10 mouse cellular contexts compared by ENCODE assay signal in genomic region chr19:3766378-3766777, GRCm38 (mm10). TPM values are rescaled to one million over a fixed set of nuclear protein-coding genes. Genes with fewer than 3 reads are reported as not detected.
DNase-seq lines count a peak whose midpoint lies in the region; ATAC-seq and TF ChIP-seq lines count a peak whose summit lies in the region.
"Had no signal": no experiment of that assay in that cellular context is flagged by ENCODE, and none has a peak within 500 bp of the region (broad histone marks: within the 10 kb centered on the region; RNA-seq: fewer than 3 reads in every experiment).

No protein-coding gene starts in this region.

- H3K4me2 ChIP-seq in heart, embryonic 14.5 days (ENCODE audit: low read length): peak overlapping the region; percentile 77; the same call in 1 of the 2 replicates
- peak overlapping the region; percentile 86 for H3K4me2 ChIP-seq in intestine, embryonic 14.5 days (ENCODE audit: low read length)
- peak overlapping the region; percentile 85; the same call in 1 of the 2 replicates for H3K4me2 ChIP-seq in midbrain, postnatal 0 days (ENCODE audit: low read depth, low read length, poor library complexity, severe bottlenecking)

- TF ChIP-seq CTCF in midbrain, postnatal 0 days (IDR thresholded peaks at IDR 0.05): no peak

- WGBS in heart, embryonic 14.5 days: 85% methylated on average over 5 of the region's 5 CpGs
- 92% methylated on average over 5 of the region's 5 CpGs for WGBS in forebrain, embryonic 10.5 days
- 91% methylated on average over 5 of the region's 5 CpGs for WGBS in intestine, embryonic 14.5 days
- WGBS in midbrain, postnatal 0 days: 93% methylated on average over 5 of the region's 5 CpGs

- H3K4me3 ChIP-seq in heart, embryonic 14.5 days (ENCODE audit: control insufficient read depth in 1 of 2, insufficient read depth in 1 of 2, low read depth in 1 of 2, low read length in 2 of 2): no peak overlapping the region
- peak overlapping the region; percentile 99; the same call in 1 of the 2 replicates for H3K4me3 ChIP-seq in forebrain, embryonic 10.5 days
- H3K4me3 ChIP-seq in intestine, embryonic 14.5 days (ENCODE audit: low read depth, low read length): no peak overlapping the region
- H3K4me3 ChIP-seq in midbrain, postnatal 0 days (ENCODE audit: low read depth, low read length): peak overlapping the region; percentile 93; the same call in 1 of the 2 replicates

- no peaks in the 10 kb centered on the region for H3K27me3 ChIP-seq in heart, embryonic 14.5 days (ENCODE audit: control insufficient read depth, insufficient read depth, low read length)
- no peaks in the 10 kb centered on the region for H3K27me3 ChIP-seq in forebrain, embryonic 10.5 days (ENCODE audit: poor library complexity, severe bottlenecking)
- no peaks in the 10 kb centered on the region for H3K27me3 ChIP-seq in intestine, embryonic 14.5 days (replicated peaks; ENCODE audit: control insufficient read depth, insufficient read depth, low read length)
- no peaks in the 10 kb centered on the region for H3K27me3 ChIP-seq in midbrain, postnatal 0 days (ENCODE audit: insufficient read depth, low read length)

- peaks cover 7 to 18% of the 10 kb centered on the region in 2 experiments for H3K4me1 ChIP-seq in heart, embryonic 14.5 days (ENCODE audit: control insufficient read depth in 2 of 2, insufficient read depth in 2 of 2, low read length in 2 of 2)
- peaks cover 21% of the 10 kb centered on the region for H3K4me1 ChIP-seq in forebrain, embryonic 10.5 days
- H3K4me1 ChIP-seq in intestine, embryonic 14.5 days (replicated peaks; ENCODE audit: control insufficient read depth, insufficient read depth, low read length): peaks cover 3% of the 10 kb centered on the region; the same call in 1 of the 2 replicates
- H3K4me1 ChIP-seq in midbrain, postnatal 0 days (ENCODE audit: insufficient read depth, low read length): peaks cover 12% of the 10 kb centered on the region

- ATAC-seq in heart, embryonic 14.5 days (ENCODE audit: insufficient number of reproducible peaks, insufficient read depth, low FRiP score, low read depth): no peak
- ATAC-seq in intestine, embryonic 14.5 days (replicated peaks; ENCODE audit: low FRiP score, low TSS enrichment, low read depth): no peak
- ATAC-seq in midbrain, postnatal 0 days (ENCODE audit: low FRiP score): no peak

- no peak for DNase-seq in heart, postnatal 14 days
- DNase-seq in forebrain, embryonic 10.5 days (ENCODE audit: extremely low spot score, low spot score): no peak
- DNase-seq in intestine, embryonic 14.5 days (ENCODE audit: low spot score): no peak
- DNase-seq in midbrain, postnatal 0 days (ENCODE audit: low spot score): no peak
- DNase-seq in left cerebral cortex, postnatal 14 days (ENCODE audit: low spot score in 2 of 2): no peak
- no peak for DNase-seq in B cell, adult 2 months
- no peak for DNase-seq in frontal cortex, postnatal 14 days (ENCODE audit: low spot score in 2 of 2)
- DNase-seq: kidney, adult 18-20 months; right cerebral cortex, postnatal 25 days had no signal

- no peaks in the 10 kb centered on the region for H3K9me3 ChIP-seq in heart, embryonic 14.5 days (ENCODE audit: control insufficient read depth, low read length)
- H3K9me3 ChIP-seq in forebrain, embryonic 10.5 days: no peaks in the 10 kb centered on the region
- H3K9me3 ChIP-seq in intestine, embryonic 14.5 days (ENCODE audit: control insufficient read depth, low read length): no peaks in the 10 kb centered on the region
- no peaks in the 10 kb centered on the region for H3K9me3 ChIP-seq in midbrain, postnatal 0 days (ENCODE audit: low read length)

- H3K36me3 ChIP-seq in heart, embryonic 14.5 days (ENCODE audit: control insufficient read depth, insufficient read depth, low read length): no peaks in the 10 kb centered on the region
- peaks cover 13% of the 10 kb centered on the region for H3K36me3 ChIP-seq in forebrain, embryonic 10.5 days (replicated peaks)
- H3K36me3 ChIP-seq in intestine, embryonic 14.5 days (ENCODE audit: control insufficient read depth, insufficient read depth, low read length): 0 out of 2 replicates have a peak, but pooled peaks cover 5% of the 10 kb centered on the region
- H3K36me3 ChIP-seq in midbrain, postnatal 0 days (ENCODE audit: insufficient read depth, low read length): no peaks in the 10 kb centered on the region

- no peak overlapping the region for H3K27ac ChIP-seq in heart, embryonic 14.5 days (replicated peaks in 1 of 2; ENCODE audit: control insufficient read depth in 1 of 2, insufficient read depth in 1 of 2, low read depth in 2 of 2, low read length in 2 of 2)
- peak overlapping the region; percentile 100 for H3K27ac ChIP-seq in forebrain, embryonic 10.5 days
- no peak overlapping the region for H3K27ac ChIP-seq in intestine, embryonic 14.5 days (ENCODE audit: low read depth)
- H3K27ac ChIP-seq in midbrain, postnatal 0 days (ENCODE audit: low read depth, low read length): peak overlapping the region; percentile 100

- no peak overlapping the region for H3K9ac ChIP-seq in heart, embryonic 14.5 days (ENCODE audit: low read length)
- H3K9ac ChIP-seq in intestine, embryonic 14.5 days (ENCODE audit: low read length): no peak overlapping the region
- H3K9ac ChIP-seq in midbrain, postnatal 0 days (replicated peaks; ENCODE audit: low read length, poor library complexity, severe bottlenecking): no peak overlapping the region

- intact Hi-C loops in heart, postnatal 14 days (cut with DNase I): loop anchor here (5.0 kb wide), 1 partner anchor 216 kb away; no protein-coding TSS in a partner anchor
- intact Hi-C loops in left cerebral cortex, postnatal 14 days (cut with DNase I): loop anchor here (5.0 kb wide), 1 partner anchor 44 kb away; no protein-coding TSS in a partner anchor

RNA-seq across cellular contexts. Expression of gene Kmt5b, which starts 0.8 kb away (rescaled TPM):
- polyA plus RNA-seq in heart, embryonic 14.5 days (2014; fragmentation: Nextera tagmentation; extraction: Ambion mirVana): 25.6 and 27.3 TPM in 2 replicates
- 10 to 100 TPM; 35.3 to 40.1 TPM for total RNA-seq in heart, postnatal 14 days (2021)
- 29.2 and 29.3 TPM in 2 replicates for polyA plus RNA-seq in forebrain, embryonic 10.5 days (2016; fragmentation: Nextera tagmentation; extraction: Ambion mirVana)
- polyA plus RNA-seq in intestine, embryonic 14.5 days (2014; fragmentation: Nextera tagmentation; extraction: Ambion mirVana): 29.6 and 29.9 TPM in 2 replicates
- total RNA-seq in midbrain, postnatal 0 days (2014; rRNA removed): 64.0 and 98.6 TPM in 2 replicates
- polyA plus RNA-seq in midbrain, postnatal 0 days (2015; fragmentation: Nextera tagmentation; extraction: Ambion mirVana): 35.6 and 41.4 TPM in 2 replicates
- 10 to 100 TPM; 54.5 to 54.7 TPM for total RNA-seq in left cerebral cortex, postnatal 14 days (2021)

RNA-seq across cellular contexts. Expression of gene 1810055G02Rik, which starts 58.3 kb away (rescaled TPM):
- 18.0 and 18.2 TPM in 2 replicates for polyA plus RNA-seq in heart, embryonic 14.5 days (2014; fragmentation: Nextera tagmentation; extraction: Ambion mirVana)
- total RNA-seq in heart, postnatal 14 days (2021): 1 to 10 TPM; 8.9 TPM
- polyA plus RNA-seq in forebrain, embryonic 10.5 days (2016; fragmentation: Nextera tagmentation; extraction: Ambion mirVana): 44.9 and 47.7 TPM in 2 replicates
- polyA plus RNA-seq in intestine, embryonic 14.5 days (2014; fragmentation: Nextera tagmentation; extraction: Ambion mirVana): 34.1 and 36.4 TPM in 2 replicates
- 31.8 and 33.3 TPM in 2 replicates for total RNA-seq in midbrain, postnatal 0 days (2014; rRNA removed)
- 29.4 and 36.1 TPM in 2 replicates for polyA plus RNA-seq in midbrain, postnatal 0 days (2015; fragmentation: Nextera tagmentation; extraction: Ambion mirVana)
- total RNA-seq in left cerebral cortex, postnatal 14 days (2021): 10 to 100 TPM; 42.8 to 52.3 TPM

Comparison
In these comparisons a context has a peak if more than half of its experiments do, and no peak if none do; other contexts are left out.
1. H3K27ac ChIP-seq: peak in forebrain, embryonic 10.5 days (single experiment) and midbrain, postnatal 0 days (single experiment); none in heart, embryonic 14.5 days (0 of 2) and intestine, embryonic 14.5 days (single experiment).
2. H3K4me3 ChIP-seq: peak in forebrain, embryonic 10.5 days (single experiment) and midbrain, postnatal 0 days (single experiment); none in heart, embryonic 14.5 days (0 of 2) and intestine, embryonic 14.5 days (single experiment).
3. Peak in every context shown above with its lines, with median percentiles within 50 percentile points of each other: H3K4me2 ChIP-seq.